Mouse (Mus musculus) cortical plate, adult 2 months (tissue): ENCODE data around the gene Qser1. TPM values are rescaled to one million over a fixed set of nuclear protein-coding genes. Genes with fewer than 3 reads are reported as not detected.

Source experiments
- H3K27ac ChIP-seq: fragments of 200-500 bp; 2 replicates; pipeline ENCODE4 v1.5.1; 2012; ENCODE audit warnings: low read length, control low read depth, inconsistent platforms; ENCODE audit not compliant: insufficient read depth
- H3K4me1 ChIP-seq: fragments of 200-500 bp; 2 replicates; pipeline ENCODE4 v1.6.1; 2011; ENCODE audit warnings: low read length; ENCODE audit not compliant: control insufficient read depth, insufficient read depth
- H3K4me3 ChIP-seq: fragments of 200-500 bp; 2 replicates; pipeline ENCODE4 v1.5.1; 2011; ENCODE audit warnings: mild to moderate bottlenecking, low read length, control low read depth; ENCODE audit not compliant: insufficient read depth
- CTCF ChIP-seq: fragments of 200-500 bp; IDR thresholded peaks from 2 replicates; pipeline ENCODE4 v1.5.1; 2011; ENCODE audit warnings: mild to moderate bottlenecking, control low read depth, low read length; ENCODE audit not compliant: insufficient read depth; ENCODE audit errors: extremely low read depth
- POLR2A ChIP-seq: fragments of 200-500 bp; IDR thresholded peaks from 2 replicates; pipeline ENCODE4 v1.6.1; 2011; ENCODE audit warnings: mild to moderate bottlenecking, low read length, control low read depth; ENCODE audit not compliant: insufficient read depth; ENCODE audit errors: extremely low read depth
- polyA plus RNA-seq: library from polyadenylated mRNA; depleted of rRNA; stranded (reverse); fragments of >200 nt; gene quantifications from 2 replicates; pipeline ENCODE4 v1.2.3, GENCODE M21; 2012

Gene Qser1
- polyA plus RNA-seq, 1 experiment, result 6.3 TPM

DNA sequence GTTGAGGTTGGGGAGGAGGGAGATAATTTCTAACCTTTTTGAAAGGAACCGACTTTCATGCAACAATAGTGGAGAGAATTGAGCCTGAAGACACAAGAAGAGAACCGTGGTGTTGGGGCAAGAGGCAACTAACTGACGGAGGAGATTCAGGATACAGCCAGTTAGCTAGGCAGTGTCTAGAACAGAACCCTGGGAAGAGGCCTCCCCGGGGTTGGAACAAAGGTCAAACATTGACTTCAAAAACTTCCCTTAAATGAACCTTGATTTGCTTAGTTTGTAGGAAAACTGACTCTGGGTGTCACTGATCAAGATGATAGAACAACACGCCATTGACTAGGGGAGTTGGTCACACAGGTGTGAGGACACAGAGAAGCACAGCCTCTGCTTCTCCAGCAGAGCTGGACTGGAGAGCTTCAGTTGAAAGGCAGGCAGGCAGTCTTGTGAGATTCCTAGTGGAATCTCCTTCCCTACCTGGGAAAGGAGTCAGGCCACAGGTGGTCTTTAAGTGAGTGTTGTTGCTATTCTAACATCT is 67.8 kb downstream of the Qser1 start:
- no peak overlapping the region for H3K4me3 ChIP-seq
- H3K27ac ChIP-seq, result no peak overlapping the region
- no peaks in the 10 kb centered on the region for H3K4me1 ChIP-seq
- TF ChIP-seq POLR2A (no peak), CTCF (no peak)

DNA sequence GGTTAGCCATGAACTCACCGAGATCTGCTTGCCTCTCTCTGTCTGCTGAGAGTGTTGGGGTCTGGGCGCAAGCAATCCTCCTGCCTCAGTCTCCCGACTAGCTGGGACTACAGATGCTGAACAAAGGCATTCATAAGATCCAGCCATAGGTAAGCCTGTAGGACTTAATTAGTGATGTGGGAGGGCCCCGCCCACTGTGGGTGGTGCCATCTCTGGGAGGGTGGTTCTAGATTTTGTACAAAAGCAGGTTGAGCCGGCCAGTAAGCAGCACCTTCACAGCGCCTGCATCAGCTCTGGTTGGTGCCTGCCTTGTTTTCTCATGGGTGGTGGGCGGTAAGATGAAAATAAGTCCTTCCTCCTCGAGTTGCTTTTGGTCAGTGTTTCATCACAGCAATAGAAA is 70.3 kb downstream of the Qser1 start:
- TF ChIP-seq CTCF, result no peak
- TF ChIP-seq POLR2A, result no peak
- H3K4me3 ChIP-seq, result no peak overlapping the region
- H3K4me1 ChIP-seq, result peaks cover 2% of the 10 kb centered on the region; the same call in 1 of the 2 replicates
- no peak overlapping the region for H3K27ac ChIP-seq

DNA sequence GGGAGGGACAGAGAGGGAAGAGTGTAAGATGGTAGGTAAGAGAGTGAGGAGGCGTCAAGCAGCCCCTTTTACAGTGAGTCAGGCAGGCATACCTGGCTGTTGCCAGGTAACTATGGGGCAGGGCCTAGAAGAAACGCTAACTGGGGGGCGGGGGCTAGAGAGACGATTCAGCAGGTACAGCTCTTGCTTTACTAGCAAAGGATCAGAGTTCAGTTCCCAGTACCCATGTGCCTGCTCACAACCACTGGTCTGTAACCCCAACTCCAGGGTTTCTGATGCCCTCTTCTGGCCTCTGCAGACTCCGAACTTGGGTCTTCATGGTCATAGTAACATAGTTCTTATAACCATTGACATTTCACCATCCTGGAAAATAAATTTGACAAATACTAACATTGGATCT is 72.6 kb downstream of the Qser1 start:
- Histone ChIP-seq H3K4me1 (peaks cover 2% of the 10 kb centered on the region; the same call in 1 of the 2 replicates), H3K4me3 (no peak overlapping the region), H3K27ac (no peak overlapping the region)
- TF ChIP-seq POLR2A (no peak), CTCF (no peak)

DNA sequence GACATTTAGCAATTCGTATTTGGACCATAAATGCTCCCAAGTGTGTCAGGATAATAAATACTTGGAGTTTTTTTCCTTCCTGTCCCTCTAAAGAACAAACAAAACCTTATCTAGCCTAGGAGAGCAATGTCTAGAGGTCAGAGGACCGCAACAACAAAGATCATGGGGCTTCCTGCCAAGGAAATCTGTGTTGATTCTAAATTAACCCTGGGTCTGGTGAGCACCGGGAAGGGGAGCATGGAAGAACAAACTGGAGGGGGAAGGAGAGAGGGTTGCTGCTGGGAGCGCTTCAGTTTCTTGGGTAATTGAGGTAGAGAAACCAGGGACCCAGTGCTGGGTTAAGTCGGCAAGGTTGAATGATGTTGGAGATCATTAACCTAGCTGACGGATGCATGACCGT is 73.4 kb downstream of the Qser1 start:
- H3K27ac ChIP-seq, result no peak overlapping the region
- TF ChIP-seq CTCF (no peak), POLR2A (no peak)
- peak overlapping the region; percentile 44 for H3K4me3 ChIP-seq
- peaks cover 2% of the 10 kb centered on the region; the same call in 1 of the 2 replicates for H3K4me1 ChIP-seq

DNA sequence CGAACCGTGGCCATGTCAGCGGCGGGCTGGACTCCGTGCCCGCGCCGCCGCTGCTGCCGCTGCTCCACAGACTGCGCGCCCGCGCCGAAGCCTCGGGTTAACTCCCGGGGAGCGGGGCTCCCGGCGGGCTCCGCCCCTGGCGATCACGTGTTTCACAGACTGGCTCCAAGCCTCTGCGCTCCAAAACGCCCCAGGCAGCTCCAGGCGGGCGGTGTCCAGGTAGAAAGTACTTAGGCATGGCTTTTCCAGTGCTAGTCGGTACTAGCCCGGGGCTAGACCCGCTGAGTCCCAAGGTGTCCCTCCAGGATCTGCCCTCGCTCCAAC is 73.9 kb downstream of the Qser1 start, which contains the start of gene Depdc7:
Gene Depdc7 (minus strand): TSS at position 138 of the 324 bp plus-strand sequence.
- Histone ChIP-seq H3K4me3 (peak within 1 kb of the TSS; percentile 44), H3K27ac (no peak within 1 kb of the TSS), H3K4me1 (peaks cover 2% of the 10 kb centered on the region; the same call in 1 of the 2 replicates)
- TF ChIP-seq POLR2A (no peak), CTCF (no peak)

DNA sequence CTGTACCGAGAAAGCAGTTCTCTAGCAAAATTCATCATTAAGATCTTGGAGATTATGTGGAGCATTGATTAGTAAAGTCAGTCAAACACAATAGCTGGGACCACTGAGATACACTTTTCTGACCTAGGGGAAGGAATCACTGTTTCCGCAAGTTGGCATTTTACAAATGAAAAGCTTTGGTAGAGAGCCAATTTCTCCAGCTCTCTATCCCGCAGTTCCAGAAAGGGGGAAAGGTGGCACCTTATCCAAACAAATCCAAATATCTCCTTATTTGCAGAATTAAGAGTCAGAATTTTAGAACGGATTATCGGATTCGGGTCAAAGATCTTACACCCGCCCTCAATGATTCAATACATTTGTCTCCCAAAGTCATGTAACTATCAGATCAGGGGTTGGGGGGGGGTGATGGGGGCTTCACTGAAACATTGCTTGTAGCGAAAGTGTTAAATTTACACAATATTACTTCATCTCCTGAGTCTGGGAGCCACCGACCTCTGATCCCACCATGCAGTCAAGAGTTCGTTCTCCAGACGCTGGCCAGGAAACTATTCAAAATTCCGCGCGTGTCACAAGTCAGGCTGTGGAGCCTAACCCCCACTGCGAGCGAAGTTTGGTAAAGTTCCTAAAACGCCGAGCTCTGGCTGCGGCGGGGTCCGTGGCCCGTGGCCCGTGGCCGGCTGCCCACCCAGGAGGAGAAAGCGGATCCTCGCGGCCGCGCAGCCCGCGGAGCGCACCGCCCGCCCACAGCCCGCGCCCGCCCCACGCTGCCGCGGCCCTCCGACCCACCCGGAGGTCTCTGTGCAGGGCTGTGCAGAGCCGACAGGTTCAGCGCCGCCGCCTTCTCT is 74.4 kb downstream of the Qser1 start:
- H3K27ac ChIP-seq, result no peak overlapping the region
- no peak for TF ChIP-seq POLR2A
- no peak for TF ChIP-seq CTCF
- peak overlapping the region; percentile 44 for H3K4me3 ChIP-seq
- H3K4me1 ChIP-seq, result peaks cover 2% of the 10 kb centered on the region; the same call in 1 of the 2 replicates

DNA sequence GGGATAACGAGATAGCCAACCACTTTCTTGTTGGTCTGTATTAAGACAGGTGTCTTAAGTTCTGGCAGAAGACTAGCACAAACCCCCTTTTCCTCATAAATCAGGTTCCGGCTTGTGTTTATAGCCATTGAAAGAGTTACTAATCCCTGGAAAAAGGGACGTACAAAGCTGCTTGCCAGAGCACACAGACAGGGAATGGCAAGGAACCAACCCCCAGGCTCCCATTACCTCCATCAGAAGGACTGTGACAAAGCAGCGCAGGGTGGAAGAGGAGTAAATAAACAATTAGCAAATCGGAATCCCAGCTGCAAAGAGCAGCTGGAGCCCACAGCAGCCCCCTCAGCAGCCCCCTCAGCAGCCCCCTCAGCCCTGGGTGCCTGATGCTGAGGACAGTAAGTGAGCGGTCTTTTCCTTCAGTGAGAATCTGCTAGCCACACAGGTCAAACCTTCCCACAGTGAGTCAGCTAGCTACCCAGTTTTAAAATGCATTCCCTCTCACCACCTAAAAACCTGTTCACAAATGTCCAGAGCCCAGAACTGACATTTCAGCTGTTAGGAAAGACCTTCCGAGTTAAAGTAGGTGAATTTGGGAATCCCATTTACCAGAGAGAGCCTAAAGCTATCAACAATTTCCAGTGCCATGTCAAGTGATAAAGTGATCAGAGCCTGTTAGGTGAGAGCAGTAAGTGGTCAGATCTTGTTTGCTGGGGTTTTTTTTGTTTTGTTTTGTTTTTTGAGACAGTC is 75.4 kb downstream of the Qser1 start:
- TF ChIP-seq CTCF (no peak), POLR2A (no peak)
- H3K4me3 ChIP-seq, result no peak overlapping the region
- H3K27ac ChIP-seq, result no peak overlapping the region
- H3K4me1 ChIP-seq, result peaks cover 2% of the 10 kb centered on the region; the same call in 1 of the 2 replicates

DNA sequence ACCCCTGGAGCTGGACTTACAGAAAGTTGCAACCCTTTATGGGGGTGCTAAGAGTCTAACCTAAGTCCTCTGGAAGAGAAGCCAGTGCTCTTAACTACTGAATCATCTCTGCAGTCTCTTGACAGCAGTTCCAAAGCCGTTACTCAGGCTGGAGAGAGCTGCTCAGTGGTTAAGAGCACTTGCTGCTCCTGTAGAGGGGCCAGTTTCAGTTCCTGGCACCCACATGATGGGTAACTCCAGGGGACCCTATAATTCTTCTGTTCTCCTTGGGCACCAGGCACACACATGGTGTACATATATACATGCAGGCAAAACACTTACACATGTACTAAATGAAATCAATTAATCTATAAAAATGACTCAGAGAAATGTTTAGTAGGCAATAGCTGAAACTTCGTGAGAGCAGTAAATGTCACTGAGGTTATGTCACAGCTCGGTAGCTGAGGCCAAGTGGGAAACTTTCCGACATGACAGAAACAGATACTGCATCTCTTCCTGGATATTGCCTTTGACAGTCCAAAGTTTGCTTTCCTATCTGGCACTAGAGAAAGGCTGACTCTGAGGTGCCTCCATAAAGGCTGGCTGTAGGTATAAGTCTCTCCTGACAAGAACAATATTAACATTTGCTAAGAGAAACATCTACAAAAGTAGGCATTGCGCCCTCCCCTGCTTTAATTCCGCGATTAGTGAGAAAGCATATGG is 76.2 kb downstream of the Qser1 start:
- no peak overlapping the region for H3K4me3 ChIP-seq
- TF ChIP-seq CTCF (no peak), POLR2A (no peak)
- peaks cover 2% of the 10 kb centered on the region; the same call in 1 of the 2 replicates for H3K4me1 ChIP-seq
- no peak overlapping the region for H3K27ac ChIP-seq

DNA sequence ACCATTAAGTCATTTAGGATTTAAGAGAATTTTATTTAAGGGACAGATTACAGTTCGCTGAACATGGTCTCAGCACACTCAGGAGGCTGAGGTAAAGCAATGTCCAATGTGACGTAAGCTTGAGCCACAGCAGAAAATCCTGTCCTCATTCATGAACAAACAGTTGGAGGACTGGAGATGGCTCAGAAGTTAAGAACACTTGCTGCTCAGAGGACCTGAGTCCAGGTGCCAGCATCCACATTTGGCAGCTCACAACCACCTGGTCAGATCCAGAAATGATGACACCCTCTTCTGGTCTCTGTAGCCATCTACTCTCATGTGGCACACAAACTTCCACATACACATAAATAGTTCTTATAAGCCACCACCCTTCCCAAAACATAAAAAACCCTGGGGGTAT is 76.9 kb downstream of the Qser1 start:
- no peak for TF ChIP-seq POLR2A
- no peak for TF ChIP-seq CTCF
- Histone ChIP-seq H3K4me3 (no peak overlapping the region), H3K4me1 (peaks cover 2% of the 10 kb centered on the region; the same call in 1 of the 2 replicates), H3K27ac (no peak overlapping the region)

DNA sequence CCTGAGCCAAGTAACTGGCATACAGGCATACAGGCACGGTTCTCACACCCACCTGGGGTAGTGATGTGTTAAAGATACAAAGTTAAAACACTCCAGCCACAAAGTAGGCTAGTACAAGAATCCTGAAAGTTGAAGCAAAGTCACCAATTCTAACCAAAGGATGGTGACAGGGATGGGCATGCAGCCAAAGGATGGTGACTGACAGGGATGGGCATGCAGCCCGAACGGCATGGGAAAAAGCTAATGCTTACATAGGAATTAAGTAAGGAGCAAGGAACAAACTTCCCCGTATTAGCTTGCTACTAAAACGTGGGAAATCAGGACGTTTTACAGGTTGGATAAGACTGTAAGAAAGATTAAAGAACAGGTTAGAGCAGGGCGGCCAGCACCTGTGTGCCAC is 80.3 kb downstream of the Qser1 start:
- Histone ChIP-seq H3K4me1 (no peaks in the 10 kb centered on the region), H3K4me3 (no peak overlapping the region), H3K27ac (no peak overlapping the region)
- TF ChIP-seq CTCF, result no peak
- TF ChIP-seq POLR2A, result no peak
